Mouse (Mus musculus): ENCODE measurements at regions not wholly inside any gene's neighbourhood (a gene's known extent, or its start where the extent isn't known, plus 50 kb on each side); places are given as distances from the start of the nearest gene placed in this dataset.

- H3K9me3 ChIP-seq (ENCODE audit: control insufficient read depth, low read length): no peaks in the 10 kb centered on the region; the same call in 1 of the 2 replicates
- TF ChIP-seq TAL1 (IDR thresholded peaks at IDR 0.05; ENCODE audit: low read length) (no peak), GATA1 (IDR thresholded peaks at IDR 0.05; ENCODE audit: low read length) (no peak)
- no peak overlapping the region for H3K4me3 ChIP-seq (replicated peaks)
- no peaks in the 10 kb centered on the region for H3K4me1 ChIP-seq (ENCODE audit: control insufficient read depth)
- no peaks in the 10 kb centered on the region for H3K27me3 ChIP-seq (ENCODE audit: control insufficient read depth)
- no peaks in the 10 kb centered on the region for H3K36me3 ChIP-seq (ENCODE audit: control insufficient read depth)
Measured at GRCm38 (mm10) chr15:86593404-86593803, 379.1 kb downstream of the Tbc1d22a start.

GRCm38 (mm10) chr15:86606411-86606810 is 392.2 kb downstream of the Tbc1d22a start:
- H3K4me3 ChIP-seq (replicated peaks): no peak overlapping the region
- H3K9me3 ChIP-seq (ENCODE audit: control insufficient read depth, low read length): peaks cover 2% of the 10 kb centered on the region; the same call in 1 of the 2 replicates
- no peaks in the 10 kb centered on the region for H3K27me3 ChIP-seq (ENCODE audit: control insufficient read depth)
- H3K36me3 ChIP-seq (ENCODE audit: control insufficient read depth): no peaks in the 10 kb centered on the region
- H3K4me1 ChIP-seq (ENCODE audit: control insufficient read depth): no peaks in the 10 kb centered on the region
- no peak for TF ChIP-seq TAL1 (IDR thresholded peaks at IDR 0.05; ENCODE audit: low read length)

- H3K36me3 ChIP-seq (ENCODE audit: control insufficient read depth): no peaks in the 10 kb centered on the region
- H3K4me1 ChIP-seq (ENCODE audit: control insufficient read depth): no peaks in the 10 kb centered on the region
- TF ChIP-seq GATA1 (IDR thresholded peaks at IDR 0.05; ENCODE audit: low read length) (no peak), TAL1 (IDR thresholded peaks at IDR 0.05; ENCODE audit: low read length) (no peak)
- no peak overlapping the region for H3K4me3 ChIP-seq (replicated peaks)
- no peaks in the 10 kb centered on the region for H3K27me3 ChIP-seq (ENCODE audit: control insufficient read depth)
- H3K9me3 ChIP-seq (ENCODE audit: control insufficient read depth, low read length): peaks cover 2% of the 10 kb centered on the region; the same call in 1 of the 2 replicates
Measured at GRCm38 (mm10) chr15:86609692-86610091, 395.4 kb downstream of the Tbc1d22a start.

GRCm38 (mm10) chr15:86631376-86631775 is 417.1 kb downstream of the Tbc1d22a start:
- no peak for TF ChIP-seq GATA1 (IDR thresholded peaks at IDR 0.05; ENCODE audit: low read length)
- TF ChIP-seq TAL1 (IDR thresholded peaks at IDR 0.05; ENCODE audit: low read length): no peak
- no peaks in the 10 kb centered on the region for H3K36me3 ChIP-seq (ENCODE audit: control insufficient read depth)
- H3K4me3 ChIP-seq (replicated peaks): no peak overlapping the region
- no peaks in the 10 kb centered on the region for H3K4me1 ChIP-seq (ENCODE audit: control insufficient read depth)
- H3K9me3 ChIP-seq (ENCODE audit: control insufficient read depth, low read length): peaks cover 2% of the 10 kb centered on the region; the same call in 1 of the 2 replicates
- H3K27me3 ChIP-seq (ENCODE audit: control insufficient read depth): no peaks in the 10 kb centered on the region

DNA sequence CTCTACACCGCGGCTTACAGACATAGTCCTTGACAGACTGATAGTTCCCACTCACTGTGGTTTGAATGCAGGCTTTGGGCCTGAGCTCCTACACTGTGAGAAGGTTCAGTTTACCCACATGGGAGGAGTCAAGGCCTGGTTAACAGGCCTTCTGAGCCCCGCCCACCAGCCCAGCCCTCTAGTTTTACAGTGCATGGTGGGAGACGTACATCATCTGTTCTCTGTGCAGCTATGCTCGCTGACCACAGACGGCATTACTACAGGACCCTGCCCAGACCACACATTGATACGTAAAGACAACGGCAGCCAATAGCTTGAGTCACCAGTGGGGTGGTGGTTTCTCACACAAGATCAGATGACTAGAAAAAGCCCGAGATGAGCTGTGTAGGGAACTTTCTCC is 431.0 kb downstream of the Tbc1d22a start:
- Histone ChIP-seq H3K4me3 (replicated peaks) (no peak overlapping the region), H3K36me3 (ENCODE audit: control insufficient read depth) (no peaks in the 10 kb centered on the region), H3K27me3 (ENCODE audit: control insufficient read depth) (no peaks in the 10 kb centered on the region), H3K9me3 (ENCODE audit: control insufficient read depth, low read length) (peaks cover 2% of the 10 kb centered on the region; the same call in 1 of the 2 replicates), H3K4me1 (ENCODE audit: control insufficient read depth) (no peaks in the 10 kb centered on the region)
- TF ChIP-seq GATA1 (IDR thresholded peaks at IDR 0.05; ENCODE audit: low read length) (no peak), TAL1 (IDR thresholded peaks at IDR 0.05; ENCODE audit: low read length) (no peak)

GRCm38 (mm10) chr15:86648131-86648530 is 433.9 kb downstream of the Tbc1d22a start:
- no peaks in the 10 kb centered on the region for H3K27me3 ChIP-seq (ENCODE audit: control insufficient read depth)
- no peaks in the 10 kb centered on the region; the same call in 1 of the 2 replicates for H3K9me3 ChIP-seq (ENCODE audit: control insufficient read depth, low read length)
- H3K4me1 ChIP-seq (ENCODE audit: control insufficient read depth): no peaks in the 10 kb centered on the region
- H3K4me3 ChIP-seq (replicated peaks): no peak overlapping the region
- TF ChIP-seq GATA1 (IDR thresholded peaks at IDR 0.05; ENCODE audit: low read length): no peak
- no peak for TF ChIP-seq TAL1 (IDR thresholded peaks at IDR 0.05; ENCODE audit: low read length)
- H3K36me3 ChIP-seq (ENCODE audit: control insufficient read depth): no peaks in the 10 kb centered on the region

DNA sequence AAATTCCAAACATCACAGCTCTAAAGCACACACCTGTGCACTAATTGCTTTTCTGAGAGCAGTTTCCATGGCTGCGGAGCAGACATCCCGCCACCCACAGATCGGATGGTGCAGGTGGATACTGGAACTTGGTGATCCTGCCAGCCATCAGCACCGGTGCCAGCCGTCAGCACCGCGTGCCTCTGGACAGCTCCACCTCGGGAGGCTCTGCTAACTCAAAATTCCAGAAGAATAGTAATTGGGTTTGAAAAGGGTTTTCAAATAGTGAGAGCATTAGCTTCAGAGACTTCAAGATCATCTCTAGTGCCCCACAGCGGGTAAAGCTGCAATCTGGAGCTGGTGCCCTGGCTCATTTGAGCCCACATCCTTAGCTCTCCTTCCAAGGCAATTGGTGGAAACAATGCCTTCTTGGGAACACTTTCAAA is 458.8 kb downstream of the Tbc1d22a start:
- H3K27me3 ChIP-seq (ENCODE audit: control insufficient read depth): no peaks in the 10 kb centered on the region
- H3K4me1 ChIP-seq (ENCODE audit: control insufficient read depth): no peaks in the 10 kb centered on the region
- peaks cover 13% of the 10 kb centered on the region; the same call in 1 of the 2 replicates for H3K9me3 ChIP-seq (ENCODE audit: control insufficient read depth, low read length)
- TF ChIP-seq GATA1 (IDR thresholded peaks at IDR 0.05; ENCODE audit: low read length) (no peak), TAL1 (IDR thresholded peaks at IDR 0.05; ENCODE audit: low read length) (no peak)
- no peaks in the 10 kb centered on the region for H3K36me3 ChIP-seq (ENCODE audit: control insufficient read depth)
- no peak overlapping the region for H3K4me3 ChIP-seq (replicated peaks)

DNA sequence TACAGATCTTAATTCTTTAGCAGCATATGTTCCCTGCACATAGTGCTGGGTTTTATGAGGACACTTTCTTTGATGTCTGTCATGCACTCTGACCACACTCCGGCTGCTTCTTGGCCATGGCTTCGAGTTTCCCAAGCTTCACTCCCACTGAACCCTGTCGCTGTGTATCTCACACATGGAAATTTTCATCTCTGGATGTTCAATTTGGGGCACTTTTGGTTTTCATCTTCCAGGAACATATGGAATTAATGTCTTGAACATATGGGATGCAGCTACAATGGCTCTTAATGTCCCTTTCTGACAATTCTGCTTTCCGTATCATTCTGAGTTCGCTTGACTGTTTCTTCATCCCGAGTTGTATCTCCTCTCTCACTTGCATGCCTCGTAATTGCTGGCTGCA is 462.8 kb downstream of the Tbc1d22a start:
- no peak overlapping the region for H3K4me3 ChIP-seq (replicated peaks)
- peaks cover 14% of the 10 kb centered on the region; the same call in 1 of the 2 replicates for H3K9me3 ChIP-seq (ENCODE audit: control insufficient read depth, low read length)
- H3K36me3 ChIP-seq (ENCODE audit: control insufficient read depth): no peaks in the 10 kb centered on the region
- no peaks in the 10 kb centered on the region for H3K27me3 ChIP-seq (ENCODE audit: control insufficient read depth)
- TF ChIP-seq TAL1 (IDR thresholded peaks at IDR 0.05; ENCODE audit: low read length) (no peak), GATA1 (IDR thresholded peaks at IDR 0.05; ENCODE audit: low read length) (no peak)
- H3K4me1 ChIP-seq (ENCODE audit: control insufficient read depth): no peaks in the 10 kb centered on the region

DNA sequence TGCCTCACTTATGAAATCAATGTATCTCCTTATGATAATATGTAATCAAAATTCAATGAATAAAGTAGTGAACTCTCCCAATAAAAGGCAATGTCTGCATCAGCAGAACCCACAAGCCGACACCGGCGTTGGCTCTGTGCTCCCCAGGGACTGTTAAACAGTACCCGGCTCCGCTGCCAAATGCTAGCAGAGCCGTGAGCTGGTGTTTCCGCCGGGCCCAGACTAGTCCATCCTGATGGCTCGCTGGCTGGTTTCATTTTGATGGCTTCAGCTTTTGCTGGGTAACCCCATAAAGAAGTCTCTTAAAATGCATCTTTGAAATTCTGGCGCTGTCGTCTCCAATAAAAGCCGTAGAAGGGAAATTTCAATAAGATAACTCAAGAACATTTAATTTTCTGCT is 468.8 kb downstream of the Tbc1d22a start:
- Histone ChIP-seq H3K36me3 (ENCODE audit: control insufficient read depth) (no peaks in the 10 kb centered on the region), H3K27me3 (ENCODE audit: control insufficient read depth) (no peaks in the 10 kb centered on the region), H3K4me1 (ENCODE audit: control insufficient read depth) (no peaks in the 10 kb centered on the region), H3K4me3 (replicated peaks) (no peak overlapping the region), H3K9me3 (ENCODE audit: control insufficient read depth, low read length) (peaks cover 26% of the 10 kb centered on the region; the same call in 1 of the 2 replicates)
- TF ChIP-seq GATA1 (IDR thresholded peaks at IDR 0.05; ENCODE audit: low read length) (no peak), TAL1 (IDR thresholded peaks at IDR 0.05; ENCODE audit: low read length) (no peak)

GRCm38 (mm10) chr15:86689694-86690093 is 475.4 kb downstream of the Tbc1d22a start:
- Histone ChIP-seq H3K9me3 (ENCODE audit: control insufficient read depth, low read length) (peaks cover 20% of the 10 kb centered on the region), H3K4me3 (replicated peaks) (no peak overlapping the region), H3K36me3 (ENCODE audit: control insufficient read depth) (no peaks in the 10 kb centered on the region), H3K4me1 (ENCODE audit: control insufficient read depth) (no peaks in the 10 kb centered on the region), H3K27me3 (ENCODE audit: control insufficient read depth) (no peaks in the 10 kb centered on the region)
- TF ChIP-seq GATA1 (IDR thresholded peaks at IDR 0.05; ENCODE audit: low read length) (no peak), TAL1 (IDR thresholded peaks at IDR 0.05; ENCODE audit: low read length) (no peak)
